In the genomic region with DNA sequence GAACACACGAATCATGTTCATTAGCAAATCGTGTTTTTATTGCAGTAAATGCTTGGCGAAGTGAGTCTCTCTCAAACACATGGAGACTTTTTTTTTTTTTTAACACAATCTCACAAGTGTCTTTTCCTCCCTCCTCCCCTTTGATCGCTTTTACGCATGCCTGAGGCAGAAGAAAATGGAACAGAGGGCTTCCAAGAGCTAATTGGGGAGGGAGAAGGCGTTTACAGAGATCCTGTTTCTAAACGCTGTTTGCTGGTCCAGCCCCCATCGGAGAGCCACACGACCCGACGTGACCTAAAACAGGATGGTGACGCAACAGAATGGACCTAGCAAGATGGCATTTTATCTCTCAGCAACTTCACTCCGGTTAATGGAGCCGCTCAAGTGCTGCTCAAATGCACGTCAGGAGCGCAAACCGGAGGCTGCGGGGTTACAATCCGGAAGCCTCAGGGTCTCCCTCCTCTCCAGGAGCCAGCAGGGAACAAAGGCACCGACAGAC, we compare ENCODE assay signal across 8 mouse cellular contexts.
A peak's percentile ranks its signal among the peaks of the same experiment; 100 is the strongest.
DNase-seq lines count a peak whose midpoint lies in the region; ATAC-seq lines count a peak whose summit lies in the region.

No protein-coding gene starts in this region.

- under 1% methylated on average over 20 of the region's 20 CpGs for WGBS in hindbrain, embryonic 16.5 days
- under 1% methylated on average over 20 of the region's 20 CpGs for WGBS in limb, embryonic 15.5 days
- under 1% methylated on average over 20 of the region's 20 CpGs for WGBS in midbrain, embryonic 13.5 days
- 2% methylated on average over 20 of the region's 20 CpGs for WGBS in stomach, embryonic 15.5 days

- H3K36me3 ChIP-seq in hindbrain, embryonic 16.5 days (ENCODE audit: control insufficient read depth, insufficient read depth, low read length) = no peaks in the 10 kb centered on the region
- H3K36me3 ChIP-seq in limb, embryonic 15.5 days = no peaks in the 10 kb centered on the region
- no peaks in the 10 kb centered on the region for H3K36me3 ChIP-seq in midbrain, embryonic 13.5 days
- H3K36me3 ChIP-seq in stomach, embryonic 15.5 days = no peaks in the 10 kb centered on the region

- no peaks in the 10 kb centered on the region for H3K27me3 ChIP-seq in hindbrain, embryonic 16.5 days (replicated peaks; ENCODE audit: control insufficient read depth, insufficient read depth, low read length)
- peaks cover 7% of the 10 kb centered on the region for H3K27me3 ChIP-seq in limb, embryonic 15.5 days
- H3K27me3 ChIP-seq in midbrain, embryonic 13.5 days = no peaks in the 10 kb centered on the region
- H3K27me3 ChIP-seq in stomach, embryonic 15.5 days (replicated peaks) = no peaks in the 10 kb centered on the region

- peak overlapping the region; percentile 79 for H3K27ac ChIP-seq in hindbrain, embryonic 16.5 days (ENCODE audit: low read depth, low read length)
- peak overlapping the region; percentile 80 for H3K27ac ChIP-seq in limb, embryonic 15.5 days
- H3K27ac ChIP-seq in midbrain, embryonic 13.5 days = peak overlapping the region; percentile 90
- peak overlapping the region; percentile 6; the same call in 1 of the 2 replicates for H3K27ac ChIP-seq in stomach, embryonic 15.5 days

- 0 out of 2 replicates have a peak, but pooled peaks have one; percentile 10 for ATAC-seq in hindbrain, embryonic 16.5 days
- no peak for ATAC-seq in limb, embryonic 15.5 days (ENCODE audit: insufficient number of reproducible peaks, low FRiP score, low TSS enrichment, low read depth)
- no peak for ATAC-seq in midbrain, embryonic 13.5 days
- ATAC-seq in stomach, embryonic 15.5 days (ENCODE audit: insufficient read depth, low FRiP score, low read depth) = no peak; the same call in 1 of the 2 replicates

- peak; percentile 16 to 32 for DNase-seq in cerebellum, postnatal 10 days
- no peak for DNase-seq in cerebellum, postnatal 25 days
- peak; percentile 60 for DNase-seq in c-Kit-positive CD71-negative TER-119-negative erythroid progenitor cells, embryonic 14.5 days (ENCODE audit: low read depth)
- DNase-seq in gastrocnemius, adult 8-10 months (ENCODE audit: low spot score in 2 of 2) = peak; percentile 42 to 45

- peaks cover 34% of the 10 kb centered on the region for H3K4me1 ChIP-seq in hindbrain, embryonic 16.5 days (ENCODE audit: control insufficient read depth, insufficient read depth, low read depth, low read length)
- H3K4me1 ChIP-seq in limb, embryonic 15.5 days = peaks cover 50% of the 10 kb centered on the region
- H3K4me1 ChIP-seq in midbrain, embryonic 13.5 days (replicated peaks) = peaks cover 59% of the 10 kb centered on the region
- peaks cover 36% of the 10 kb centered on the region for H3K4me1 ChIP-seq in stomach, embryonic 15.5 days

- peak overlapping the region; percentile 56 for H3K9ac ChIP-seq in hindbrain, embryonic 16.5 days (ENCODE audit: low read depth, low read length)
- H3K9ac ChIP-seq in limb, embryonic 15.5 days = peak overlapping the region; percentile 31; the same call in 1 of the 2 replicates
- H3K9ac ChIP-seq in midbrain, embryonic 13.5 days (replicated peaks) = peak overlapping the region; percentile 39; the same call in 1 of the 2 replicates
- peak overlapping the region; percentile 17; the same call in 1 of the 2 replicates for H3K9ac ChIP-seq in stomach, embryonic 15.5 days

- H3K4me2 ChIP-seq in hindbrain, embryonic 16.5 days (ENCODE audit: low read length) = peak overlapping the region; percentile 64
- peak overlapping the region; percentile 57 for H3K4me2 ChIP-seq in limb, embryonic 15.5 days
- peak overlapping the region; percentile 56 for H3K4me2 ChIP-seq in midbrain, embryonic 13.5 days (replicated peaks)
- peak overlapping the region; percentile 57 for H3K4me2 ChIP-seq in stomach, embryonic 15.5 days

- peak overlapping the region; percentile 40 for H3K4me3 ChIP-seq in hindbrain, embryonic 16.5 days (ENCODE audit: low read length)
- peak overlapping the region; percentile 37 for H3K4me3 ChIP-seq in limb, embryonic 15.5 days
- H3K4me3 ChIP-seq in midbrain, embryonic 13.5 days (replicated peaks) = peak overlapping the region; percentile 29
- peak overlapping the region; percentile 35 for H3K4me3 ChIP-seq in stomach, embryonic 15.5 days (replicated peaks)

- no peaks in the 10 kb centered on the region for H3K9me3 ChIP-seq in hindbrain, embryonic 16.5 days (ENCODE audit: control insufficient read depth, low read length)
- no peaks in the 10 kb centered on the region for H3K9me3 ChIP-seq in limb, embryonic 15.5 days
- no peaks in the 10 kb centered on the region for H3K9me3 ChIP-seq in midbrain, embryonic 13.5 days
- H3K9me3 ChIP-seq in stomach, embryonic 15.5 days = no peaks in the 10 kb centered on the region

Comparison
In these comparisons a context has a peak if more than half of its experiments do, and no peak if none do; other contexts are left out.
1. DNase-seq: peak in cerebellum, postnatal 10 days (2 of 2), c-Kit-positive CD71-negative TER-119-negative erythroid progenitor cells, embryonic 14.5 days (single experiment) and gastrocnemius, adult 8-10 months (2 of 2); none in cerebellum, postnatal 25 days (0 of 2).
2. H3K27ac ChIP-seq: peak in every context shown above with its lines; median percentile 90 in midbrain, embryonic 13.5 days; 80 in limb, embryonic 15.5 days; 79 in hindbrain, embryonic 16.5 days; 6 in stomach, embryonic 15.5 days.
3. Peak in every context shown above with its lines, with median percentiles within 50 percentile points of each other: H3K4me2 ChIP-seq, H3K4me3 ChIP-seq and H3K9ac ChIP-seq.